Mouse (Mus musculus) liver, embryonic 13.5 days (tissue): ENCODE data around the gene Anln. TPM values are rescaled to one million over a fixed set of nuclear protein-coding genes. Genes with fewer than 3 reads are reported as not detected.
A peak's percentile ranks its signal among the peaks of the same experiment; 100 is the strongest.
"Not testable (repeated sequence)": the region's sequence is repeated elsewhere in the genome, so short reads cannot be mapped to it uniquely, and the experiment has no call there.

Experiments
- ATAC-seq: fragments of 200-750 bp; cut with Nextera tagmentation; 2 replicates; pipeline ENCODE4 v1.8.0; 2017; ENCODE audit warnings: low read depth, mild to moderate bottlenecking, moderate number of reproducible peaks, moderate library complexity
- DNase-seq: peaks from one replicate; pipeline ENCODE4 v3.0.0; 2022
- H3K27ac ChIP-seq: fragments of 300-500 bp; sonication (generic); 2 replicates; pipeline ENCODE4 v1.5.1; 2015; ENCODE audit warnings: moderate library complexity, mild to moderate bottlenecking, inconsistent platforms
- H3K27me3 ChIP-seq: fragments of 300-500 bp; sonication (generic); 2 replicates; pipeline ENCODE4 v1.6.1; 2015; ENCODE audit warnings: mild to moderate bottlenecking, inconsistent platforms
- H3K36me3 ChIP-seq: fragments of 300-500 bp; sonication (generic); 2 replicates; pipeline ENCODE4 v1.6.1; 2015; ENCODE audit warnings: mild to moderate bottlenecking, inconsistent platforms
- H3K4me1 ChIP-seq: fragments of 300-500 bp; sonication (generic); replicated peaks from 2 replicates; pipeline ENCODE4 v1.6.1; 2015; ENCODE audit warnings: inconsistent platforms
- H3K4me2 ChIP-seq: fragments of 300-500 bp; sonication (generic); 2 replicates; pipeline ENCODE4 v1.6.1; 2015; ENCODE audit warnings: inconsistent platforms, mild to moderate bottlenecking, moderate library complexity
- H3K4me3 ChIP-seq: fragments of 300-500 bp; sonication (generic); replicated peaks from 2 replicates; pipeline ENCODE4 v1.5.1; 2015; ENCODE audit warnings: mild to moderate bottlenecking, inconsistent platforms
- H3K9ac ChIP-seq: fragments of 300-500 bp; sonication (generic); 2 replicates; pipeline ENCODE4 v1.6.1; 2015; ENCODE audit warnings: mild to moderate bottlenecking, inconsistent platforms
- H3K9me3 ChIP-seq: fragments of 300-500 bp; sonication (generic); replicated peaks from 2 replicates; pipeline ENCODE4 v1.6.1; 2016; ENCODE audit warnings: inconsistent platforms
- WGBS: fragments of 180-500 bp; shearing (Covaris S2); methylation state at CpG from one replicate; pipeline ENCODE4 v1.1.7; 2015; ENCODE audit not compliant: insufficient replicate concordance; 5-methylcytosine and 5-hydroxymethylcytosine counted together
- polyA plus RNA-seq: library from polyadenylated mRNA; unstranded; fragments of >200 nt; fragmentation: Nextera tagmentation; extraction: Ambion mirVana; gene quantifications from 2 replicates; pipeline ENCODE4 v1.2.1, GENCODE M21; 2015

Gene Anln
- polyA plus RNA-seq, 1 experiment from 2014 or later = 23.1 TPM

- not testable (repeated sequence) for H3K27ac ChIP-seq, H3K4me3 ChIP-seq, H3K4me1 ChIP-seq, H3K4me2 ChIP-seq, H3K9ac ChIP-seq, H3K36me3 ChIP-seq, ATAC-seq, H3K27me3 ChIP-seq, DNase-seq, H3K9me3 ChIP-seq
- WGBS = 70% methylated on average over 5 of the region's 5 CpGs
Observed at GRCm38 (mm10) chr9:22316047-22316446, 72.9 kb downstream of the Anln start.

- no peaks in the 10 kb centered on the region for H3K36me3 ChIP-seq
- ATAC-seq (no peak), DNase-seq (no peak)
- no peak overlapping the region for H3K9ac ChIP-seq
- H3K4me1 ChIP-seq = no peaks in the 10 kb centered on the region
- H3K27ac ChIP-seq = no peak overlapping the region
- H3K4me3 ChIP-seq = no peak overlapping the region
- H3K27me3 ChIP-seq = no peaks in the 10 kb centered on the region
- H3K9me3 ChIP-seq = peaks cover 3% of the 10 kb centered on the region; the same call in 1 of the 2 replicates
- H3K4me2 ChIP-seq = no peak overlapping the region
- 59% methylated on average over 3 of the region's 3 CpGs for WGBS
Observed at GRCm38 (mm10) chr9:22314066-22314465, 74.9 kb downstream of the Anln start.

GRCm38 (mm10) chr9:22313218-22313617, 75.8 kb downstream of the Anln start:
- no peak overlapping the region for H3K4me3 ChIP-seq
- ATAC-seq (no peak), DNase-seq (no peak)
- 60% methylated on average over 5 of the region's 5 CpGs for WGBS
- no peak overlapping the region for H3K9ac ChIP-seq
- no peak overlapping the region for H3K4me2 ChIP-seq
- no peaks in the 10 kb centered on the region for H3K4me1 ChIP-seq
- H3K36me3 ChIP-seq = no peaks in the 10 kb centered on the region
- no peak overlapping the region for H3K27ac ChIP-seq
- peaks cover 3% of the 10 kb centered on the region; the same call in 1 of the 2 replicates for H3K9me3 ChIP-seq
- H3K27me3 ChIP-seq = no peaks in the 10 kb centered on the region

- 78% methylated on average over 5 of the region's 5 CpGs for WGBS
- DNase-seq = no peak
- no peak overlapping the region for H3K27ac ChIP-seq
- no peaks in the 10 kb centered on the region for H3K27me3 ChIP-seq
- H3K36me3 ChIP-seq = no peaks in the 10 kb centered on the region
- H3K9me3 ChIP-seq = no peaks in the 10 kb centered on the region; the same call in 1 of the 2 replicates
- H3K4me2 ChIP-seq = no peak overlapping the region
- peaks cover 14% of the 10 kb centered on the region for H3K4me1 ChIP-seq
- no peak overlapping the region for H3K4me3 ChIP-seq
- no peak overlapping the region for H3K9ac ChIP-seq
- ATAC-seq = no peak
Observed at GRCm38 (mm10) chr9:22309651-22310050, 79.3 kb downstream of the Anln start.

GRCm38 (mm10) chr9:22307920-22308262, 81.1 kb downstream of the Anln start:
- H3K27ac ChIP-seq, DNase-seq, H3K9me3 ChIP-seq, H3K27me3 ChIP-seq, H3K36me3 ChIP-seq: not testable (repeated sequence)
- ATAC-seq = peak; percentile 52
- Histone ChIP-seq H3K4me3 (peak overlapping the region; percentile 83), H3K4me1 (peaks cover 14% of the 10 kb centered on the region), H3K4me2 (peak overlapping the region; percentile 88), H3K9ac (peak overlapping the region; percentile 86)
- 9% methylated on average over 9 of the region's 9 CpGs for WGBS

- Histone ChIP-seq H3K9ac (peak within 1 kb of the TSS; percentile 86), H3K27me3 (no peaks in the 10 kb centered on the region), H3K9me3 (no peaks in the 10 kb centered on the region; the same call in 1 of the 2 replicates), H3K4me1 (peaks cover 14% of the 10 kb centered on the region), H3K27ac (no peak within 1 kb of the TSS), H3K36me3 (peaks cover 3% of the 10 kb centered on the region), H3K4me3 (peak within 1 kb of the TSS; percentile 83), H3K4me2 (peak within 1 kb of the TSS; percentile 88)
- peak; percentile 96 for ATAC-seq
- WGBS = under 1% methylated on average over 55 of the region's 56 CpGs
- peak; percentile 88 for DNase-seq
Observed at GRCm38 (mm10) chr9:22307156-22307919, 81.7 kb downstream of the Anln start, which contains the start of gene Zfp810. TSS of gene Zfp810 (minus strand) at chr9:22307648.

- Histone ChIP-seq H3K9me3 (no peaks in the 10 kb centered on the region; the same call in 1 of the 2 replicates), H3K4me2 (peak overlapping the region; percentile 88), H3K9ac (peak overlapping the region; percentile 86), H3K4me3 (peak overlapping the region; percentile 83), H3K36me3 (peaks cover 3% of the 10 kb centered on the region), H3K4me1 (peaks cover 14% of the 10 kb centered on the region), H3K27ac (no peak overlapping the region), H3K27me3 (no peaks in the 10 kb centered on the region)
- ATAC-seq (no peak), DNase-seq (no peak)
- WGBS = 25% methylated on average over 6 of the region's 6 CpGs
Observed at GRCm38 (mm10) chr9:22306726-22307125, 82.3 kb downstream of the Anln start.

GRCm38 (mm10) chr9:22302199-22302598, 86.8 kb downstream of the Anln start:
- Histone ChIP-seq H3K36me3 (peaks cover 18% of the 10 kb centered on the region), H3K4me3 (no peak overlapping the region), H3K4me2 (no peak overlapping the region), H3K9me3 (no peaks in the 10 kb centered on the region), H3K4me1 (peaks cover 14% of the 10 kb centered on the region), H3K27me3 (no peaks in the 10 kb centered on the region), H3K27ac (no peak overlapping the region), H3K9ac (no peak overlapping the region)
- ATAC-seq = no peak
- 74% methylated on average over 1 of the region's 1 CpGs for WGBS
- DNase-seq = no peak

Other genes with a start within 250 kb of the Anln start
- 42.1 and 44.6 TPM in 2 replicates for gene Pigyl, start 232.3 kb downstream of the Anln start, polyA plus RNA-seq
- gene Zfp872, start 201.1 kb downstream of the Anln start, polyA plus RNA-seq = not detected in 2 replicates
- 6.6 and 8.7 TPM in 2 replicates for gene Zfp809, start 163.5 kb downstream of the Anln start, polyA plus RNA-seq
- gene Zfp599, start 129.3 kb downstream of the Anln start, polyA plus RNA-seq = 1.9 and 2.0 TPM in 2 replicates
- 2.6 and 3.1 TPM in 2 replicates for gene Zfp810, start 81.5 kb downstream of the Anln start, polyA plus RNA-seq
- gene 9530077C05Rik, start 22.3 kb upstream of the Anln start, polyA plus RNA-seq = 1.7 and 2.0 TPM in 2 replicates
- not detected in 2 replicates for gene Gm17545, start 65.1 kb upstream of the Anln start, polyA plus RNA-seq
- gene Rp9, start 80.6 kb upstream of the Anln start, polyA plus RNA-seq = 44.8 and 45.9 TPM in 2 replicates
- gene Bbs9, start 86.5 kb upstream of the Anln start, polyA plus RNA-seq = 3.2 and 4.0 TPM in 2 replicates